Mouse (Mus musculus) T-helper 2 cell (primary cell): Measurements from ENCODE around the gene Xpnpep2.

ENCODE experiments used
- in situ Hi-C: fragments of 300-600 bp; cut with MboI, MseI; formaldehyde crosslinking; loops from one replicate; pipeline ENCODE4 v1.15.1; 2025; ENCODE audit warnings: high pct_unique_total_duplicates

The Xpnpep2 gene

GRCm38 (mm10) chrX:48124132-48125071 is 15.9 kb downstream of the Xpnpep2 start:
- in situ Hi-C loops = no loop called here

- in situ Hi-C loops = no loop called here
Measured at GRCm38 (mm10) chrX:48126903-48127476, 18.5 kb downstream of the Xpnpep2 start.

- in situ Hi-C loops = no loop called here
Measured at GRCm38 (mm10) chrX:48127502-48128218, 19.1 kb downstream of the Xpnpep2 start.

GRCm38 (mm10) chrX:48129167-48129566 is 20.6 kb downstream of the Xpnpep2 start:
- in situ Hi-C loops = no loop called here

- in situ Hi-C loops = no loop called here
Measured at GRCm38 (mm10) chrX:48136935-48137334, 28.4 kb downstream of the Xpnpep2 start.

GRCm38 (mm10) chrX:48138011-48138410 is 29.5 kb downstream of the Xpnpep2 start:
- in situ Hi-C loops = no loop called here

GRCm38 (mm10) chrX:48138539-48139275 is 30.2 kb downstream of the Xpnpep2 start:
- in situ Hi-C loops = no loop called here

- in situ Hi-C loops = no loop called here
Measured at GRCm38 (mm10) chrX:48139368-48140285, 31.1 kb downstream of the Xpnpep2 start.

- in situ Hi-C loops = no loop called here
Measured at GRCm38 (mm10) chrX:48140286-48140877, 31.9 kb downstream of the Xpnpep2 start.

- in situ Hi-C loops = no loop called here
Measured at GRCm38 (mm10) chrX:48141481-48141880, 33.0 kb downstream of the Xpnpep2 start.

GRCm38 (mm10) chrX:48143415-48144335 is 35.1 kb downstream of the Xpnpep2 start:
- in situ Hi-C loops = no loop called here

GRCm38 (mm10) chrX:48146262-48146661 is 37.7 kb downstream of the Xpnpep2 start, which contains the start of gene Sash3:
TSS of gene Sash3 (plus strand) at chrX:48146436.
- in situ Hi-C loops = loop anchor here (5.0 kb wide), 1 partner anchor 196 kb away; the partner anchor contains the start of gene Bcorl1

- in situ Hi-C loops = loop anchor here (5.0 kb wide), 1 partner anchor 195 kb away; the partner anchor contains the start of gene Bcorl1
Measured at GRCm38 (mm10) chrX:48147226-48147625, 38.7 kb downstream of the Xpnpep2 start.

GRCm38 (mm10) chrX:48147741-48148186 is 39.2 kb downstream of the Xpnpep2 start:
- in situ Hi-C loops = loop anchor here (5.0 kb wide), 1 partner anchor 195 kb away; the partner anchor contains the start of gene Bcorl1

GRCm38 (mm10) chrX:48152106-48152505 is 43.6 kb downstream of the Xpnpep2 start:
- in situ Hi-C loops = no loop called here

GRCm38 (mm10) chrX:48153414-48153813 is 44.9 kb downstream of the Xpnpep2 start:
- in situ Hi-C loops = no loop called here

- in situ Hi-C loops = no loop called here
Measured at GRCm38 (mm10) chrX:48153949-48154348, 45.4 kb downstream of the Xpnpep2 start.

- in situ Hi-C loops = no loop called here
Measured at GRCm38 (mm10) chrX:48155489-48155888, 47.0 kb downstream of the Xpnpep2 start.

GRCm38 (mm10) chrX:48157396-48157795 is 48.9 kb downstream of the Xpnpep2 start:
- in situ Hi-C loops = no loop called here
